Mouse (Mus musculus): ENCODE measurements at regions not wholly inside any gene's neighbourhood (a gene's known extent, or its start where the extent isn't known, plus 50 kb on each side); places are given as distances from the start of the nearest gene placed in this dataset.

DNA sequence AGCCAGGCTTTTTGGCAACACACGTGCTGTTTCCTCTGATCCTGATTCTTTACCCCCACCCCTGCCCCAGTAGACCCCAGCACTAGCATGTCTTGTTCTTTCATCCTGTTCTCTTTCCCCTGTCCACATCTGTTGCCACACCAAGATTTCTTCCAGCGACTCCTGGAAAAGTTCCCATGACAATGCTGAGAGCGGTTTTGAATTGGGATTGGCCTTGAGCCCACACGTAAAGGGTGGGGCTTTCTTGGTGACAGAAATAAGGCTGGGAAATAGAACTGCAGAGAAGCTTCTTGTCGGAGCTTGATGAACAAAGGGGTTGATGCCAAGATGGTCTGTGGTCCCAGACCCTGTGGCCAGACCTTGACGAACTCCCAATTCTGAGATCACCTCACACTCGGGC is 106.8 kb downstream of the Enc1 start:
- no peak for TF ChIP-seq CTCF (IDR thresholded peaks at IDR 0.05; ENCODE audit: low read depth)
- no peak for TF ChIP-seq EP300 (IDR thresholded peaks at IDR 0.05; ENCODE audit: low read depth)

All from liver, embryonic 14.5 days (tissue).